Mouse (Mus musculus): ENCODE measurements at regions not wholly inside any gene's neighbourhood (a gene's known extent, or its start where the extent isn't known, plus 50 kb on each side); places are given as distances from the start of the nearest gene placed in this dataset.

- TF ChIP-seq HCFC1 (IDR thresholded peaks at IDR 0.05; ENCODE audit: borderline replicate concordance, insufficient read depth, low read length) (no peak), ZNF384 (IDR thresholded peaks at IDR 0.05; ENCODE audit: low read depth, low read length) (no peak), MAFK (IDR thresholded peaks at IDR 0.05; ENCODE audit: insufficient read depth, low read depth, low read length) (no peak), CHD2 (IDR thresholded peaks at IDR 0.05; ENCODE audit: low read depth, low read length) (no peak), ZC3H11A (IDR thresholded peaks at IDR 0.05; ENCODE audit: borderline replicate concordance, low read depth, low read length) (no peak)
Measured at GRCm38 (mm10) chr12:68183858-68184257, 961.5 kb upstream of the Mdga2 start.

Measured in ES-E14 (cell line).